Mouse (Mus musculus): ENCODE data around the gene Znrd1as. TPM values are rescaled to one million over a fixed set of nuclear protein-coding genes. Genes with fewer than 3 reads are reported as not detected.

Znrd1as gene
- total and polyA plus RNA-seq, 2 experiments from 2014 or later: 2.8 to 3.5 TPM

- WGBS: 79% methylated on average over 2 of the region's 2 CpGs
- Histone ChIP-seq H3K9ac (replicated peaks; ENCODE audit: low read length, poor library complexity, severe bottlenecking) (no peak overlapping the region), H3K4me3 (ENCODE audit: low read depth, low read length) (no peak overlapping the region), H3K9me3 (ENCODE audit: low read length) (no peaks in the 10 kb centered on the region), H3K27me3 (ENCODE audit: insufficient read depth, low read length) (no peaks in the 10 kb centered on the region), H3K4me1 (ENCODE audit: insufficient read depth, low read length) (no peaks in the 10 kb centered on the region), H3K4me2 (ENCODE audit: low read depth, low read length, poor library complexity, severe bottlenecking) (no peak overlapping the region), H3K27ac (ENCODE audit: low read depth, low read length) (no peak overlapping the region), H3K36me3 (ENCODE audit: insufficient read depth, low read length) (no peaks in the 10 kb centered on the region)
- no peak for DNase-seq (ENCODE audit: low spot score)
- TF ChIP-seq CTCF (IDR thresholded peaks at IDR 0.05): no peak
- ATAC-seq (ENCODE audit: low FRiP score): no peak
Observed at GRCm38 (mm10) chr17:36931806-36932205, 26.6 kb upstream of the Znrd1as start.

GRCm38 (mm10) chr17:36938056-36938455, 20.3 kb upstream of the Znrd1as start:
- Histone ChIP-seq H3K9me3 (ENCODE audit: low read length) (no peaks in the 10 kb centered on the region), H3K4me1 (ENCODE audit: insufficient read depth, low read length) (no peaks in the 10 kb centered on the region), H3K27ac (ENCODE audit: low read depth, low read length) (no peak overlapping the region), H3K4me3 (ENCODE audit: low read depth, low read length) (no peak overlapping the region), H3K4me2 (ENCODE audit: low read depth, low read length, poor library complexity, severe bottlenecking) (no peak overlapping the region), H3K9ac (replicated peaks; ENCODE audit: low read length, poor library complexity, severe bottlenecking) (no peak overlapping the region), H3K27me3 (ENCODE audit: insufficient read depth, low read length) (peaks cover 13% of the 10 kb centered on the region), H3K36me3 (ENCODE audit: insufficient read depth, low read length) (no peaks in the 10 kb centered on the region)
- ATAC-seq (ENCODE audit: low FRiP score) (no peak), DNase-seq (ENCODE audit: low spot score) (no peak)
- TF ChIP-seq CTCF (IDR thresholded peaks at IDR 0.05): no peak
- 89% methylated on average over 2 of the region's 2 CpGs for WGBS

- H3K4me2 ChIP-seq (ENCODE audit: low read depth, low read length, poor library complexity, severe bottlenecking): peak overlapping the region; percentile 67
- TF ChIP-seq CTCF (IDR thresholded peaks at IDR 0.05): no peak
- no peaks in the 10 kb centered on the region for H3K9me3 ChIP-seq (ENCODE audit: low read length)
- H3K27ac ChIP-seq (ENCODE audit: low read depth, low read length): no peak overlapping the region
- WGBS: 64% methylated on average over 10 of the region's 10 CpGs
- ATAC-seq (ENCODE audit: low FRiP score): no peak
- peaks cover 23% of the 10 kb centered on the region for H3K27me3 ChIP-seq (ENCODE audit: insufficient read depth, low read length)
- H3K4me3 ChIP-seq (ENCODE audit: low read depth, low read length): peak overlapping the region; percentile 37; the same call in 1 of the 2 replicates
- H3K4me1 ChIP-seq (ENCODE audit: insufficient read depth, low read length): peaks cover 4% of the 10 kb centered on the region; the same call in 1 of the 2 replicates
- H3K9ac ChIP-seq (replicated peaks; ENCODE audit: low read length, poor library complexity, severe bottlenecking): no peak overlapping the region
- DNase-seq (ENCODE audit: low spot score): no peak
- H3K36me3 ChIP-seq (ENCODE audit: insufficient read depth, low read length): no peaks in the 10 kb centered on the region
Observed at GRCm38 (mm10) chr17:36942391-36942790, 16.0 kb upstream of the Znrd1as start.

GRCm38 (mm10) chr17:36942791-36943471, 15.5 kb upstream of the Znrd1as start, which contains the start of gene Rnf39:
Rnf39 (plus strand) TSS chr17:36942918.
- H3K4me1 ChIP-seq (ENCODE audit: insufficient read depth, low read length): peaks cover 4% of the 10 kb centered on the region; the same call in 1 of the 2 replicates
- H3K27me3 ChIP-seq (ENCODE audit: insufficient read depth, low read length): peaks cover 23% of the 10 kb centered on the region
- peak within 1 kb of the TSS; percentile 37 for H3K4me3 ChIP-seq (ENCODE audit: low read depth, low read length)
- H3K27ac ChIP-seq (ENCODE audit: low read depth, low read length): no peak within 1 kb of the TSS
- H3K36me3 ChIP-seq (ENCODE audit: insufficient read depth, low read length): no peaks in the 10 kb centered on the region
- no peak for DNase-seq (ENCODE audit: low spot score)
- no peaks in the 10 kb centered on the region for H3K9me3 ChIP-seq (ENCODE audit: low read length)
- 0 out of 2 replicates have a peak, but pooled peaks have one; percentile 2 for ATAC-seq (ENCODE audit: low FRiP score)
- H3K4me2 ChIP-seq (ENCODE audit: low read depth, low read length, poor library complexity, severe bottlenecking): peak within 1 kb of the TSS; percentile 67
- TF ChIP-seq CTCF (IDR thresholded peaks at IDR 0.05): no peak
- peak within 1 kb of the TSS; percentile 48; the same call in 1 of the 2 replicates for H3K9ac ChIP-seq (replicated peaks; ENCODE audit: low read length, poor library complexity, severe bottlenecking)
- WGBS: 6% methylated on average over 48 of the region's 59 CpGs

- TF ChIP-seq CTCF (IDR thresholded peaks at IDR 0.05): no peak
- DNase-seq (ENCODE audit: low spot score) (no peak), ATAC-seq (ENCODE audit: low FRiP score) (no peak)
- H3K4me3 ChIP-seq (ENCODE audit: low read depth, low read length): peak overlapping the region; percentile 37
- peaks cover 4% of the 10 kb centered on the region; the same call in 1 of the 2 replicates for H3K4me1 ChIP-seq (ENCODE audit: insufficient read depth, low read length)
- 26% methylated on average over 5 of the region's 5 CpGs for WGBS
- H3K4me2 ChIP-seq (ENCODE audit: low read depth, low read length, poor library complexity, severe bottlenecking): peak overlapping the region; percentile 67
- 0 out of 2 replicates have a peak, but pooled peaks cover 1% of the 10 kb centered on the region for H3K36me3 ChIP-seq (ENCODE audit: insufficient read depth, low read length)
- H3K27ac ChIP-seq (ENCODE audit: low read depth, low read length): no peak overlapping the region
- no peaks in the 10 kb centered on the region for H3K9me3 ChIP-seq (ENCODE audit: low read length)
- H3K9ac ChIP-seq (replicated peaks; ENCODE audit: low read length, poor library complexity, severe bottlenecking): no peak overlapping the region
- peaks cover 23% of the 10 kb centered on the region for H3K27me3 ChIP-seq (ENCODE audit: insufficient read depth, low read length)
Observed at GRCm38 (mm10) chr17:36943691-36944090, 14.7 kb upstream of the Znrd1as start.

- no peak for ATAC-seq (ENCODE audit: low FRiP score)
- Histone ChIP-seq H3K27ac (ENCODE audit: low read depth, low read length) (no peak overlapping the region), H3K4me1 (ENCODE audit: insufficient read depth, low read length) (peaks cover 4% of the 10 kb centered on the region; the same call in 1 of the 2 replicates), H3K4me3 (ENCODE audit: low read depth, low read length) (no peak overlapping the region), H3K9ac (replicated peaks; ENCODE audit: low read length, poor library complexity, severe bottlenecking) (no peak overlapping the region), H3K9me3 (ENCODE audit: low read length) (no peaks in the 10 kb centered on the region), H3K36me3 (ENCODE audit: insufficient read depth, low read length) (peaks cover 7% of the 10 kb centered on the region), H3K27me3 (ENCODE audit: insufficient read depth, low read length) (peaks cover 23% of the 10 kb centered on the region), H3K4me2 (ENCODE audit: low read depth, low read length, poor library complexity, severe bottlenecking) (no peak overlapping the region; the same call in 1 of the 2 replicates)
- TF ChIP-seq CTCF (IDR thresholded peaks at IDR 0.05): peak; percentile 54
- peak; percentile 14 for DNase-seq (ENCODE audit: low spot score)
- 32% methylated on average over 9 of the region's 9 CpGs for WGBS
Observed at GRCm38 (mm10) chr17:36944121-36944775, 14.1 kb upstream of the Znrd1as start.
